Mouse (Mus musculus): Measurements from ENCODE around the gene Bicd2. TPM values are rescaled to one million over a fixed set of nuclear protein-coding genes. Genes with fewer than 3 reads are reported as not detected.
A peak's percentile ranks its signal among the peaks of the same experiment; 100 is the strongest.
"Not testable (repeated sequence)": the region's sequence is repeated elsewhere in the genome, so short reads cannot be mapped to it uniquely, and the experiment has no call there.

The Bicd2 gene
- polyA plus RNA-seq, 1 experiment = 34.0 TPM

DNA sequence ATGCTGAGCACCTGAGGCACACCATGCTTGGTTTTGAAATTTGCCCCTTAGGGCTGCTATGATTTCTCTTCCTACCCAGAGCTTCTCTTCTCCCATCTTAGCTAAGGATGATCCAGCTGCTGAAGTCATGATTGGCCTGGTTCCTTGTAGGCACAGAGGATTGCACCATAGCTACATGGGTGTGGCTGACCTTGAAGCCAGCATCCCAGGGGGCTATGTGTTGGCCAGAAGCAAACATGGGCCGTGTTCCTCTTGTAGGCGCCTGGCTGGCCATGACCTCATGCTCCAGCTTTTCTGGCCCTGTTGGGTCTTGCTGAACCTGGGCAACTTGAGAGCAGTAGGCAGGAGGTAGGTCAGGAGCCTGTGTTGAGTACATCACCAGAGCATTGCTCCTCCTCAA is 23.3 kb downstream of the Bicd2 start:
- Histone ChIP-seq H3K4me1 (ENCODE audit: control insufficient read depth, insufficient read depth, insufficient read length, low read length) (peaks cover 72% of the 10 kb centered on the region), H3K4me3 (ENCODE audit: insufficient read depth, low read depth, low read length) (no peak overlapping the region), H3K27ac (replicated peaks; ENCODE audit: low read depth, low read length) (peak overlapping the region; percentile 80)

- Histone ChIP-seq H3K27ac (replicated peaks; ENCODE audit: low read depth, low read length) (peak overlapping the region; percentile 20), H3K4me3 (ENCODE audit: insufficient read depth, low read depth, low read length) (no peak overlapping the region), H3K4me1 (ENCODE audit: control insufficient read depth, insufficient read depth, insufficient read length, low read length) (peaks cover 71% of the 10 kb centered on the region)
Observed at GRCm38 (mm10) chr13:49367657-49368440, 26.5 kb downstream of the Bicd2 start.

DNA sequence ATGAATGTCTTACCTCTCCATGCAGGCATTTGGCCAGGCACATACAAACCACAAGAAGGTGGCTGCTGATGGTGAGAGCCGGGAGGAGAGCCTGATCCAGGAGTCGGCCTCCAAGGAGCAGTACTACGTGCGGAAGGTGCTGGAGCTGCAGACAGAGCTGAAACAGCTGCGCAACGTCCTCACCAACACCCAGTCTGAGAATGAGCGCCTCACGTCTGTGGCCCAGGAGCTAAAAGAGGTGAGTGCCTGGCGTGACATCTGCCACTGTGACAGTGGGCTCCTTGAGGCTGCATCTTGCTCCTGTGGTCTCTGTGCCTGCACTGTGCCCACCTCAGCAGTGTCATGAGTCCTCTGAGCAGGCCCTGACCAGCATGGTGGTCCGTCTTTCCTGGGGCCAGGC is 28.0 kb downstream of the Bicd2 start:
- Histone ChIP-seq H3K4me3 (ENCODE audit: insufficient read depth, low read depth, low read length) (no peak overlapping the region), H3K4me1 (ENCODE audit: control insufficient read depth, insufficient read depth, insufficient read length, low read length) (peaks cover 67% of the 10 kb centered on the region), H3K27ac (replicated peaks; ENCODE audit: low read depth, low read length) (peak overlapping the region; percentile 93)

GRCm38 (mm10) chr13:49370216-49370615 is 28.8 kb downstream of the Bicd2 start:
- H3K4me3 ChIP-seq (ENCODE audit: insufficient read depth, low read depth, low read length) = not testable (repeated sequence)
- Histone ChIP-seq H3K27ac (replicated peaks; ENCODE audit: low read depth, low read length) (peak overlapping the region; percentile 93), H3K4me1 (ENCODE audit: control insufficient read depth, insufficient read depth, insufficient read length, low read length) (peaks cover 68% of the 10 kb centered on the region)

- Histone ChIP-seq H3K27ac (replicated peaks; ENCODE audit: low read depth, low read length) (peak overlapping the region; percentile 93), H3K4me1 (ENCODE audit: control insufficient read depth, insufficient read depth, insufficient read length, low read length) (peaks cover 65% of the 10 kb centered on the region)
- H3K4me3 ChIP-seq (ENCODE audit: insufficient read depth, low read depth, low read length) = not testable (repeated sequence)
Observed at GRCm38 (mm10) chr13:49370916-49371315, 29.5 kb downstream of the Bicd2 start.

DNA sequence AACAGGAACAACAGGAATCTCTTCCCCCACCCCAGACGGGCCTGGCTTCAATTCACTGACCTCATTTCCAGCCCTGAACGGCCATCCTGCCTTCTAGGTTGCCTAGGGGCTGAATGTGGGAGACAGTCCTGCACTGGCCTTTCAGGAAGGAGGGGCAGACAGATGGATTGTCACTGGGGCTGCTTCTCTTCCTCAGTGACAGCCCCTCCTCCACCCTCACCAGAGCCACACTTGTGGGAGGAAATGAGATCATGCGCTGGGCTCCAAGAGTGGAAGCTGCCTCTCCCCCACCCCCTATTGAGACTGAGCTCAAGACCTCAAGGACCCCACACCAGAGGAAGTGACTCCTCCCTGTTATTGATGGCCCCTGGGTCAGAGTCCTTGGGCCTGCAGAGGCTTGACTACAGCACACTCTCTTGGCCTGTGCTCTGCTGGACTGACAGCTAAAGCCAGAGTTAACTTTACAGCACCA is 30.1 kb downstream of the Bicd2 start:
- Histone ChIP-seq H3K27ac (replicated peaks; ENCODE audit: low read depth, low read length) (peak overlapping the region; percentile 93), H3K4me3 (ENCODE audit: insufficient read depth, low read depth, low read length) (no peak overlapping the region), H3K4me1 (ENCODE audit: control insufficient read depth, insufficient read depth, insufficient read length, low read length) (peaks cover 61% of the 10 kb centered on the region)

- Histone ChIP-seq H3K27ac (replicated peaks; ENCODE audit: low read depth, low read length) (peak overlapping the region; percentile 93), H3K4me1 (ENCODE audit: control insufficient read depth, insufficient read depth, insufficient read length, low read length) (peaks cover 52% of the 10 kb centered on the region), H3K4me3 (ENCODE audit: insufficient read depth, low read depth, low read length) (no peak overlapping the region)
Observed at GRCm38 (mm10) chr13:49372370-49373060, 31.1 kb downstream of the Bicd2 start.

GRCm38 (mm10) chr13:49374304-49374703 is 32.9 kb downstream of the Bicd2 start:
- Histone ChIP-seq H3K4me3 (ENCODE audit: insufficient read depth, low read depth, low read length) (no peak overlapping the region), H3K4me1 (ENCODE audit: control insufficient read depth, insufficient read depth, insufficient read length, low read length) (peaks cover 42% of the 10 kb centered on the region), H3K27ac (replicated peaks; ENCODE audit: low read depth, low read length) (0 out of 2 replicates have a peak overlapping the region, but pooled peaks have one; percentile 9)

DNA sequence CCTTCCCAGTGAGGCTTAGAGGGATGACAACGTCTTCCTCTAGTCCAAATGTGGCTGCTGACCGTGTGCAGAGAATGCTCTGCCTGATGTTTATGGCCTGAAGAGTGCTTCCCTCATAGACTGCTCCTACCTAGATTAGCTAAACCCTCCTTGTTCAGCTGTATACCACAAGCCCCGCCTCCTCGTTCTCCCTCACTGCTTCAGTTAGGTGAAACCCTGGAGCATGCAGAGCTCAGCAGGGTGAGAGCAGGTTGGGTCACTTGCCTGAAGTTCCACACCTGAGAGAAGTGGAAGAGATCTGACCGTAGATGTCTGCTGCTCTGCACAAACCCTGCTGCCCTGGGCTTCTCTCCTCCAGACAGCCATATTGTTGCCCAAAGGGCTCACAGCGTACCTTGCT is 33.3 kb downstream of the Bicd2 start:
- peaks cover 39% of the 10 kb centered on the region for H3K4me1 ChIP-seq (ENCODE audit: control insufficient read depth, insufficient read depth, insufficient read length, low read length)
- no peak overlapping the region for H3K4me3 ChIP-seq (ENCODE audit: insufficient read depth, low read depth, low read length)
- 0 out of 2 replicates have a peak overlapping the region, but pooled peaks have one; percentile 67 for H3K27ac ChIP-seq (replicated peaks; ENCODE audit: low read depth, low read length)

- Histone ChIP-seq H3K4me1 (ENCODE audit: control insufficient read depth, insufficient read depth, insufficient read length, low read length) (peaks cover 29% of the 10 kb centered on the region), H3K27ac (replicated peaks; ENCODE audit: low read depth, low read length) (no peak overlapping the region), H3K4me3 (ENCODE audit: insufficient read depth, low read depth, low read length) (no peak overlapping the region)
Observed at GRCm38 (mm10) chr13:49377608-49378007, 36.2 kb downstream of the Bicd2 start.

GRCm38 (mm10) chr13:49379301-49379700 is 37.9 kb downstream of the Bicd2 start:
- peaks cover 17% of the 10 kb centered on the region for H3K4me1 ChIP-seq (ENCODE audit: control insufficient read depth, insufficient read depth, insufficient read length, low read length)
- no peak overlapping the region for H3K27ac ChIP-seq (replicated peaks; ENCODE audit: low read depth, low read length)
- no peak overlapping the region for H3K4me3 ChIP-seq (ENCODE audit: insufficient read depth, low read depth, low read length)

DNA sequence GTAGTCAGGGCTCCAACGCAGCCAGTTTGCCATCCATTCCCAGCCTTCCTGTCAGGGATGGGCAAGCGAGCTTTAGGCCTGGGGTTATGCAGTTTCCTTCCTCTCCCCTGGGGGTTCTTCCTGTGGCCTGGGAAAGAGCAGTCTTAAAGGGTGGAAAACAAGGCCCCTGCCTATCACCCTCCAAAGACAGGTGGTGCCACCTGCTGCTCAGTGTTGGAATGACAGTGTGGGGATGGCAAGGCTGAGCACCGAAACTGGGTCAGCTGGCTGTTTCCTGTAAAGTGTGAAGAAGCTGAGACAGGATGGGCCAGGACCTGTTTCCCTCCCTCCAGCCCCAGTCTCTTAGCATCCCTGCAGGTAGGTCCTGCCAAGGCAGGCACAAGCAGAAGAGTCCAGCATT is 39.8 kb downstream of the Bicd2 start:
- Histone ChIP-seq H3K4me3 (ENCODE audit: insufficient read depth, low read depth, low read length) (no peak overlapping the region), H3K4me1 (ENCODE audit: control insufficient read depth, insufficient read depth, insufficient read length, low read length) (peaks cover 6% of the 10 kb centered on the region), H3K27ac (replicated peaks; ENCODE audit: low read depth, low read length) (peak overlapping the region; percentile 50)

GRCm38 (mm10) chr13:49382997-49383396 is 41.6 kb downstream of the Bicd2 start:
- Histone ChIP-seq H3K4me1 (ENCODE audit: control insufficient read depth, insufficient read depth, insufficient read length, low read length) (peaks cover 6% of the 10 kb centered on the region; the same call in 1 of the 2 replicates), H3K27ac (replicated peaks; ENCODE audit: low read depth, low read length) (no peak overlapping the region), H3K4me3 (ENCODE audit: insufficient read depth, low read depth, low read length) (no peak overlapping the region)

DNA sequence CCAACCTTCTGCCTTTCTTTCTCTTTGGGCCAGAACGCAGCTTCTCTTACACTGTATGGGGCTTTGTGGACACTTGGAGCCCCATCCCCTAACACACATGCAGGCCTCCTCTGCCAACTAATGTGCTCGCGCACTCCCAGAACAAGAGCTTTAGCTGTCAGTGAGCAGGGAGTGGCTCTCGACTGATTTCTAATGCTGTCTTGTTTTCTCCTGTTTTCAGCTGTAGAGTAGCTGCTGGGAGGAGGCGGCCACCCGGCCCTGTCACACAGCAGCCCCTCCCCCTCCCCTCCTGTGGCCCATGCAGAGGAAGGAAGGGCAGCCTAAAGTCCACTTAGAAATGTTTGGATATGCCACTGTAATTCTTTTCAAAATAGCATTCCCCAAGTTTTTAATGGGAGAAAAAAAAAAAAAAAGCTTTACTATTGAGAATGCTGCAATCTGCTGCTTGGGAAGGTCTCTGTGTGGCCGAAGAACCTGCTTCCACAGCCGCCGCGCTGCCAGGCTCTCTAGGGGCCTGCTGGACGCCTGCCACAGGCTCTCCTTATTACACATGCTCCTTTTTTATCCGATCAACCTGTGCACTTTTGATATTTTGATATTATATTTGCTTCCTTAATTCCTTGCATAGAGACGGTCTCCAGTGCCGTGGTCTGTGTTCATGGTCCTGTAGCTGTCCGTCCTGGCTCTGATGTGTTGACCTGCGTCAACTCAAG is 43.5 kb downstream of the Bicd2 start:
- H3K4me1 ChIP-seq (ENCODE audit: control insufficient read depth, insufficient read depth, insufficient read length, low read length) = peaks cover 6% of the 10 kb centered on the region; the same call in 1 of the 2 replicates
- H3K4me3 ChIP-seq (ENCODE audit: insufficient read depth, low read depth, low read length) = no peak overlapping the region
- H3K27ac ChIP-seq (replicated peaks; ENCODE audit: low read depth, low read length) = no peak overlapping the region

DNA sequence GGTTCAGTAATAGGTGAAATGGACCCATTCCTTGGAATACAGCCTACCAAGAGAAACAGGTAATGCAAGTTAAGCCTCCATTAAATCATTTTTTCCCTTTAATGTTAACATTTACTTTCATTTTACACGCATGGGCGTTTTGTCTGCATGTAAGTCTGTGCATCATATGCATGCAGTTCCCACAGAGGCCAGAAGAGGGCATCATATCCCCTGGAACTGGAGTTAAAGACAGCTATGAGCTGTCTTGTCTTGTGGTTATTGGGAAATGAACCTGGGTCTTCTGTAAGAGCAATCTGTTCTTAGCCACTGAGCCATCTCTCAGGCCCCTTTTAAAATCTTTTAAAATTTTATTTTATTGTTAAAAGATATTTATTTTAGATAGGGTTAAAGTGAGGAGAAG is 50.0 kb downstream of the Bicd2 start:
- Histone ChIP-seq H3K27ac (replicated peaks; ENCODE audit: low read depth, low read length) (no peak overlapping the region), H3K4me1 (ENCODE audit: control insufficient read depth, insufficient read depth, insufficient read length, low read length) (no peaks in the 10 kb centered on the region), H3K4me3 (ENCODE audit: insufficient read depth, low read depth, low read length) (no peak overlapping the region)
